Comparison of ENCODE assay signal across 8 mouse cellular contexts in the genomic region with DNA sequence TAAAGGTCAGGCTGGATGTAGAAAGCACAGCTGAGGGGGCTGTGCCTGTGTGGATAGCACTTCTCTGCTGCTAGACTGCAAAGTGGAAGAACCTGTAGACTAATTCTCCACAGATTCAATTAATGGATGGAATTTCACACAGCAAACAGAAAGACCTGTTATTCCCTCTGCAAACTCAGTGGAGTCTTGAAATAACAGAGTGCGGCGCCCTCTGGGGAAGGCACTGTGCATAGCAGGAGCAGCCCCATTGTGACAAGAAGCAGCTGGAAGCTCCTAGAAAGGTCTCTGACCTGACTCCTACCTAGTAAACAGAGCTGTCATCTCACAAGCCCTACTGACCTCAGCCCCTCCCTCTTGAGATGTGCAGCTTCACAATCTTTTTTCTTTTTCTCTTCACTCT.
DNase-seq lines count a peak whose midpoint lies in the region; ATAC-seq and TF ChIP-seq lines count a peak whose summit lies in the region.

No protein-coding gene starts in this region.

- H3K27ac ChIP-seq in heart, embryonic 12.5 days (ENCODE audit: poor library complexity, severe bottlenecking) = no peak overlapping the region
- no peak overlapping the region for H3K27ac ChIP-seq in forebrain, embryonic 13.5 days
- no peak overlapping the region for H3K27ac ChIP-seq in olfactory bulb, adult 2 months (ENCODE audit: insufficient read depth, low read depth, low read length)

- H3K4me1 ChIP-seq in heart, embryonic 12.5 days (replicated peaks) = no peaks in the 10 kb centered on the region
- no peaks in the 10 kb centered on the region for H3K4me1 ChIP-seq in forebrain, embryonic 13.5 days
- peaks cover 2% of the 10 kb centered on the region; the same call in 1 of the 2 replicates for H3K4me1 ChIP-seq in olfactory bulb, adult 2 months (ENCODE audit: control insufficient read depth, insufficient read depth, low read length)

- no peak for TF ChIP-seq POLR2A in olfactory bulb, adult 2 months (IDR thresholded peaks at IDR 0.05; ENCODE audit: insufficient read depth, low read depth, low read length)

- H3K27me3 ChIP-seq in heart, embryonic 12.5 days (replicated peaks) = no peaks in the 10 kb centered on the region
- no peaks in the 10 kb centered on the region for H3K27me3 ChIP-seq in forebrain, embryonic 13.5 days

- no peak overlapping the region for H3K9ac ChIP-seq in heart, embryonic 12.5 days
- H3K9ac ChIP-seq in forebrain, embryonic 13.5 days = no peak overlapping the region

- H3K36me3 ChIP-seq in heart, embryonic 12.5 days = no peaks in the 10 kb centered on the region
- no peaks in the 10 kb centered on the region for H3K36me3 ChIP-seq in forebrain, embryonic 13.5 days (ENCODE audit: poor library complexity, severe bottlenecking)

- intact Hi-C loops in left cerebral cortex, postnatal 14 days (cut with DNase I) = loop anchor here (1.0 to 10.0 kb wide), 3 partner anchors 119 to 898 kb away; partner anchors contain the start of gene Ptprm

- no peak for ATAC-seq in heart, embryonic 12.5 days (ENCODE audit: insufficient number of reproducible peaks, low FRiP score)
- ATAC-seq in forebrain, embryonic 13.5 days = peak; percentile 36; the same call in 1 of the 2 replicates

- 0 out of 2 replicates have a peak, but pooled peaks cover 11% of the 10 kb centered on the region for H3K9me3 ChIP-seq in heart, embryonic 12.5 days (replicated peaks)
- H3K9me3 ChIP-seq in forebrain, embryonic 13.5 days (replicated peaks) = no peaks in the 10 kb centered on the region

- H3K4me3 ChIP-seq in heart, embryonic 12.5 days = no peak overlapping the region
- H3K4me3 ChIP-seq in forebrain, embryonic 13.5 days = no peak overlapping the region
- no peak overlapping the region for H3K4me3 ChIP-seq in olfactory bulb, adult 2 months (ENCODE audit: insufficient read depth, low read depth, low read length)

- no peak overlapping the region for H3K4me2 ChIP-seq in heart, embryonic 12.5 days
- no peak overlapping the region for H3K4me2 ChIP-seq in forebrain, embryonic 13.5 days

- peak; percentile 92 for DNase-seq in heart, adult 11 months
- peak; percentile 32 for DNase-seq in brain, embryonic 18.5 days (ENCODE audit: low read depth, low spot score)
- DNase-seq in hindlimb bud, embryonic 11.5 days (ENCODE audit: extremely low spot score, low read depth, low spot score) = peak; percentile 24
- DNase-seq in left cerebral cortex, postnatal 14 days (ENCODE audit: low spot score in 2 of 2) = peak; percentile 50 to 78
- peak; percentile 66 for DNase-seq in urinary bladder, postnatal 14 days (ENCODE audit: low spot score)

- WGBS in heart, embryonic 12.5 days = 36% methylated on average over 2 of the region's 2 CpGs
- WGBS in forebrain, embryonic 13.5 days = 32% methylated on average over 2 of the region's 2 CpGs
- 24% methylated on average over 2 of the region's 2 CpGs for WGBS in olfactory bulb, adult 2 months

- TF ChIP-seq CTCF in olfactory bulb, adult 2 months (IDR thresholded peaks at IDR 0.05; ENCODE audit: insufficient read depth, low read depth, low read length) = peak; percentile 62; the same call in 1 of the 2 replicates

Comparison
In these comparisons a context has a peak if more than half of its experiments do, and no peak if none do; other contexts are left out.
1. DNase-seq: peak in every context shown above with its lines; median percentile 92 in heart, adult 11 months; 66 in urinary bladder, postnatal 14 days; 64 in left cerebral cortex, postnatal 14 days; 32 in brain, embryonic 18.5 days; 24 in hindlimb bud, embryonic 11.5 days.